Mouse (Mus musculus) E14TG2a.4 (cell line): ENCODE results near the gene Acsm3.

ENCODE experiments used
- CTCF ChIP-seq: conservative IDR thresholded peaks from 2 replicates; pipeline ENCODE4 v1.5.1; 2014; ENCODE audit warnings: low read length
- NANOG ChIP-seq: IDR thresholded peaks from 2 replicates; pipeline ENCODE4 v1.6.1; 2014; ENCODE audit warnings: borderline replicate concordance, low read length, mixed read lengths
- POU5F1 ChIP-seq: IDR thresholded peaks from 2 replicates; pipeline ENCODE4 v1.6.1; 2014; ENCODE audit warnings: low read length, borderline replicate concordance

GRCm38 (mm10) chr7:119783453-119783852 is 22.7 kb downstream of the Acsm3 start:
- no peak for TF ChIP-seq CTCF
- no peak for TF ChIP-seq NANOG
- no peak for TF ChIP-seq POU5F1
